Mouse (Mus musculus) spleen, postnatal 36 days (tissue): ENCODE results near the gene Tmcc2.
A peak's percentile ranks its signal among the peaks of the same experiment; 100 is the strongest.

Experiments
- DNase-seq, 2 experiments: peaks; one replicate each; pipeline ENCODE4 v3.0.0; 2022; ENCODE audit warnings: low spot score in 2 of 2, mixed read lengths in 1 of 2

Gene Tmcc2

GRCm38 (mm10) chr1:132390691-132391579 lies at the start of gene Tmcc2:
Gene Tmcc2, minus strand, starts transcription at chr1:132391281.
- DNase-seq, result no peak

GRCm38 (mm10) chr1:132437389-132437788 lies 46.3 kb upstream of the Tmcc2 start:
- no peak for DNase-seq

- no peak for DNase-seq
Observed at GRCm38 (mm10) chr1:132436960-132437359, 45.9 kb upstream of the Tmcc2 start.

GRCm38 (mm10) chr1:132436320-132436958 lies 45.4 kb upstream of the Tmcc2 start:
- no peak for DNase-seq

- DNase-seq, result no peak
Observed at GRCm38 (mm10) chr1:132434032-132434431, 43.0 kb upstream of the Tmcc2 start.

GRCm38 (mm10) chr1:132433349-132433748 lies 42.3 kb upstream of the Tmcc2 start:
- DNase-seq, result no peak

- no peak for DNase-seq
Observed at GRCm38 (mm10) chr1:132431716-132432115, 40.6 kb upstream of the Tmcc2 start.

GRCm38 (mm10) chr1:132430818-132431217 lies 39.7 kb upstream of the Tmcc2 start:
- DNase-seq, result no peak

- DNase-seq, result no peak
Observed at GRCm38 (mm10) chr1:132425600-132425999, 34.5 kb upstream of the Tmcc2 start.

GRCm38 (mm10) chr1:132422912-132423696 lies 32.0 kb upstream of the Tmcc2 start:
- no peak for DNase-seq

GRCm38 (mm10) chr1:132420662-132421061 lies 29.6 kb upstream of the Tmcc2 start:
- DNase-seq, result no peak

GRCm38 (mm10) chr1:132420206-132420605 lies 29.1 kb upstream of the Tmcc2 start:
- no peak for DNase-seq

GRCm38 (mm10) chr1:132417319-132418251 lies 26.5 kb upstream of the Tmcc2 start, which contains the start of gene Dstyk:
Gene Dstyk, plus strand, starts transcription at chr1:132417555.
- DNase-seq, result peak; percentile 87 to 89

- DNase-seq, result no peak
Observed at GRCm38 (mm10) chr1:132416943-132417290, 25.8 kb upstream of the Tmcc2 start.

- peak; percentile 14 to 30 for DNase-seq
Observed at GRCm38 (mm10) chr1:132416244-132416942, 25.3 kb upstream of the Tmcc2 start.

- DNase-seq, result no peak
Observed at GRCm38 (mm10) chr1:132410657-132411056, 19.6 kb upstream of the Tmcc2 start.

- DNase-seq, result no peak
Observed at GRCm38 (mm10) chr1:132401843-132402242, 10.8 kb upstream of the Tmcc2 start.

GRCm38 (mm10) chr1:132400538-132400937 lies 9.5 kb upstream of the Tmcc2 start:
- DNase-seq, result no peak

GRCm38 (mm10) chr1:132396705-132397104 lies 5.6 kb upstream of the Tmcc2 start:
- no peak for DNase-seq

GRCm38 (mm10) chr1:132392872-132393271 lies 1.8 kb upstream of the Tmcc2 start:
- DNase-seq, result no peak
